Mouse (Mus musculus): ENCODE data around the gene Fam117a. TPM values are rescaled to one million over a fixed set of nuclear protein-coding genes. Genes with fewer than 3 reads are reported as not detected.
"Not testable (repeated sequence)": the region's sequence is repeated elsewhere in the genome, so short reads cannot be mapped to it uniquely, and the experiment has no call there.

The Fam117a gene
- polyA plus RNA-seq, 1 experiment from 2014 or later, result 10.5 TPM

DNA sequence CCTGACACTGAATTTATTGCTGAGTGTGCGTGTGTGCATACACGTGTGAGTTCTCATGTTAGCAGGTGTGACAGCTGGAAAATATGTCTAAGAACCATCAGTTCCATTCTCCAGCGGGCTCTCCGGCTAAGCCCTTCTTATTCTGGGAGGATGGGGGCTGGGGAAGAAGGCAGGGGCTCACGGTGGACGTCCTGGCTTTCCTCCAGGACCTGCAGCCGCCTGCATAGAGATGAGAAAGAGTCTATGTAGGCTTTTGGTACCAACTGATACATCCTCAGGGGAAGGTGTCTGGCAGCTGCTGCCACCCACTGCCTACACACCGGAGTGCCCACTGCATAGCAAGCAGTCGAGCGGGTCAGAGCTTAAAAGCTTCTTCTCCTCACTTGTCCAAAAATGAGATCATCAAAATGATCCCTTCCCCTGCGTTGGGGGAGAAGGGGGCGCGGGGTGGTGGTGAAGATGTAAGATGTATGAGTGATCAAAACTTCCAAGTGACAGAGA lies 62.8 kb downstream of the Fam117a start:
- no peak overlapping the region for H3K4me3 ChIP-seq (replicated peaks)
- no peaks in the 10 kb centered on the region for H3K36me3 ChIP-seq
- peaks cover 22% of the 10 kb centered on the region for H3K4me1 ChIP-seq
- H3K9ac ChIP-seq, result no peak overlapping the region
- H3K4me2 ChIP-seq, result no peak overlapping the region
- H3K9me3 ChIP-seq (replicated peaks), result no peaks in the 10 kb centered on the region
- H3K27ac ChIP-seq, result no peak overlapping the region
- WGBS, result 77% methylated on average over 13 of the region's 13 CpGs
- ATAC-seq (replicated peaks; ENCODE audit: low FRiP score), result no peak
- peaks cover 7% of the 10 kb centered on the region; the same call in 1 of the 2 replicates for H3K27me3 ChIP-seq

DNA sequence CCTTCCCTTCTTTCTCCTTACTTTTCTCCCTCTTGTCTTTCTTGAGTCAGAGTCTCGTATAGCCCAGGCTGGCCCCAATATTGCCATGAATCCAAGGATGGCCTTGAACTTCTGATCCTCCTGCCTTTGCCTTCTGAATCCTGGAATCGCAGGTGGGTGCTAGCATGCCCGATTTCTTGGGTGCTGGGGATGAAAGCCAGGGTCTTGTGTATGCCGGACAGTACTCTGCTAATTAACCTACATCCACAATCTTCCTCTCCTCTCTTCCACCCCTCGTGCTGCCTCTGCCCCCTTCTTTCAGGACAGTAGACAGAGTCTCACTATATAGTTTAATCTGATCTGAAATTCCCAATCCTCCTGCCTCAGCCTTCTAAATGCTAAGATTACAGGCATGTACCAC lies 64.8 kb downstream of the Fam117a start:
- WGBS, result 90% methylated on average over 5 of the region's 5 CpGs
- Histone ChIP-seq H3K27ac (0 out of 2 replicates have a peak overlapping the region, but pooled peaks have one; percentile 24), H3K4me1 (peaks cover 22% of the 10 kb centered on the region), H3K9ac (no peak overlapping the region), H3K9me3 (replicated peaks) (no peaks in the 10 kb centered on the region), H3K36me3 (no peaks in the 10 kb centered on the region), H3K27me3 (peaks cover 7% of the 10 kb centered on the region; the same call in 1 of the 2 replicates), H3K4me2 (no peak overlapping the region), H3K4me3 (replicated peaks) (no peak overlapping the region)
- ATAC-seq (replicated peaks; ENCODE audit: low FRiP score), result no peak

DNA sequence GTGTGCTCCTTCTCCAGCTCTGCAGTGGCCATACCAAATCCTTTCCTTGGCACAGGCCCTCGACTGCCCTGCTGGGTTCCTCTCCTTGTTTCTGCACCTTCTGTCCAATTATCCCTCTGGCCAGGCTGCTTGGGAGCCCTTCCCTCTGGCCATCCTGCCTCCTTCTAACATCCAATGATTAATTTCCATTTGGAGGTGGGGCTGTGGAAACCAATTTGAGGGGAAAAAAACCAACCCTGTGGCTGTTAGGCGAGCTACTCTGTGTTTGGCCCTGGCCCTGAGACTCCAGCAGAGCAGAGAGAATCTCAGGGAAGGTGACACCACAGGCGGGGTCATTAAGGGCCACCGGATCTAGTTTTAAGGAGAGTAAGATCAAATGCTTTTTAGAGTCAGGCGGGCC lies 65.4 kb downstream of the Fam117a start:
- ATAC-seq (replicated peaks; ENCODE audit: low FRiP score), result no peak; the same call in 1 of the 2 replicates
- Histone ChIP-seq H3K9ac (no peak overlapping the region), H3K4me2 (no peak overlapping the region), H3K27ac (0 out of 2 replicates have a peak overlapping the region, but pooled peaks have one; percentile 24), H3K36me3 (no peaks in the 10 kb centered on the region), H3K9me3 (replicated peaks) (no peaks in the 10 kb centered on the region), H3K4me3 (replicated peaks) (no peak overlapping the region), H3K27me3 (peaks cover 7% of the 10 kb centered on the region; the same call in 1 of the 2 replicates), H3K4me1 (peaks cover 22% of the 10 kb centered on the region)
- WGBS, result 6% methylated on average over 5 of the region's 5 CpGs

DNA sequence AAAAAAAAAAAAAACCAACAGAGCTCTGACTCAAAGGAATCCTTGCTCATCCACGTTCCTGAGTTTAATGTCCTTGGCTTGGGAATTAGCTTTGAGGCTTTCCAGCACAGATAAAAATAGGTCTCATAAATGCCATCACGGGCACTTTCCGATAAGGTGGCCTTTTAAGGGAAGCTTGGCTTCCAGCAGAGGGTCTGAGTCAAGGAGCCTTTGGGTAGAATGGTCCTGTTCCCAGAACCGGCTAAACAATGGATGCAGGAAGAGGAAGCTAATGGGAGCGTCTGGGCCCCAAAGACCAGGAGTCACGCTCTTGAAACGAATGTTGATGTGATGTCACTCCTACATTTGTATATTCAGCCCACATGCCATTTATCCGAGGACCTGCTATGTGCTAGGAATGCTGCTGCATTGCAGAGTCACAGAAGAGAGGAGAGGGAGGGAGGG lies 65.9 kb downstream of the Fam117a start:
- 7% methylated on average over 8 of the region's 8 CpGs for WGBS
- Histone ChIP-seq H3K27me3 (peaks cover 7% of the 10 kb centered on the region; the same call in 1 of the 2 replicates), H3K9me3 (replicated peaks) (no peaks in the 10 kb centered on the region), H3K4me3 (replicated peaks) (no peak overlapping the region), H3K9ac (no peak overlapping the region), H3K4me2 (0 out of 2 replicates have a peak overlapping the region, but pooled peaks have one; percentile 6), H3K4me1 (peaks cover 22% of the 10 kb centered on the region), H3K27ac (peak overlapping the region; percentile 63), H3K36me3 (no peaks in the 10 kb centered on the region)
- ATAC-seq (replicated peaks; ENCODE audit: low FRiP score), result no peak

DNA sequence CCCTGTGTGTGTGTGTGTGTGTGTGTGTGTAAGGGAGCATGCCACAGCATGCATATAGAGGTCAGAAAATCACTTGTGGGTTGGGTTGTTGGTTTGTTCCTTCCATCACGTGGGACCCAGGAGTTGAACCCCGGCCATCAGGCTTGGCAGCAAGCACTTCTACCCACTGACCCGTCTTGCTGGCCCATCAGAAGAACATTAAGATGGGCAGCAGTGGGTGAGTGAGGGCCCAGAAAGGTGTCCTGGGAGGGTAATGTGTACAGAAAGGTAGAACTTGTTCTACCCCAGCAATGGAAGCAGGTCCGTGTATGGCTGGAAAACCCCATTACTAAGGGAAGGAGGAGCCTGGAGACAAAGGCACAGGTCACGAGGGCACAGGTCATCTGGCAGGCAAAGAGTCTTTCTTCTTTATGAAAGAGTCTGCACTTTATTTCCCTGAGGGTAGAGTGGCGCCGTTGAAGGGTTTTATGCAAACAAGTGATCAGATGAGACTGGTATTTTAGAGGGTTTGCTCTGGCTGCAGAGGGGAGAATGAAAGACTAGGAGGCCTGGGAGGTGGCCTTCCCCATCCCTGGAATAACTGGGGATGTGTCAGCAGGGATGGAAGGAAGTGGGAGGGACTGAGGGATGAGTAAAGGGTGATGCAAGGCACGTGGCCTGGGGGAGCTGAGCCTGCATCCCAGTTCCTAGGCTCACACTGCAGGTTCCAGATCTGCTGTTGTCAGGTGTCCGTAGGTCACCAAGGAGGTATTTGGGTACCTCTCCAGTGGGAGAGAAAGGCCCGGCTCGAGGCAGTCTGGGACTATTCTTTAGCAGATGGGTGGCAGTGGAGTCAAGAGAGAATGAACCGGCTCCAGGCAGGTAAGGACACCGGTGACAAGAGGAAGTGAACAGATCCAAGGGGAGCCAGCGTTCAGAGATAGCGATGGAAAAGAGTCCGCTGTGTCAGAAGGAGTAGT lies 66.8 kb downstream of the Fam117a start:
- ATAC-seq (replicated peaks; ENCODE audit: low FRiP score), result no peak
- H3K4me1 ChIP-seq, result peaks cover 19% of the 10 kb centered on the region
- no peak overlapping the region for H3K27ac ChIP-seq
- 78% methylated on average over 16 of the region's 16 CpGs for WGBS
- no peaks in the 10 kb centered on the region for H3K9me3 ChIP-seq (replicated peaks)
- H3K9ac ChIP-seq, result no peak overlapping the region
- H3K4me2 ChIP-seq, result no peak overlapping the region
- no peaks in the 10 kb centered on the region for H3K36me3 ChIP-seq
- peaks cover 7% of the 10 kb centered on the region; the same call in 1 of the 2 replicates for H3K27me3 ChIP-seq
- H3K4me3 ChIP-seq (replicated peaks), result no peak overlapping the region

DNA sequence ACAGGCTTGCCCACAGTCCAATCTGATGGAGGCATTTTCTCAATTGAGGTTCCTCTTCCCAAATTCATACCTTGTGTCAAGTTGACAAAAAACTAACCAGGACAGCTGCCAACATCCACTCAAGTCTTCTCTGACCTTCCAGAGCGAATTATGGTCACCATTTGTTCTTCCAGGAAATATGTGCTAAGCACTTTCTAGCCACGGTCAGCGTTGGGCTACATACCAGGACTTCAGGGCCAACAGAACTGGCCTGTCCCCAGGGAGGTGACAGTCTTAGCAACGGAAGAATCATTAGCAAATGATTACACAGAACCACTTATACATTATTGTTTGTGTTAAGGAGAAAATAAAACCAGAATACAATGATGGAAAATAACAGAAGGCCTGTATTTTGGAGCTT lies 69.0 kb downstream of the Fam117a start:
- Histone ChIP-seq H3K9me3 (replicated peaks) (no peaks in the 10 kb centered on the region), H3K9ac (no peak overlapping the region), H3K4me1 (peaks cover 19% of the 10 kb centered on the region), H3K4me2 (no peak overlapping the region), H3K36me3 (no peaks in the 10 kb centered on the region), H3K27me3 (no peaks in the 10 kb centered on the region), H3K27ac (no peak overlapping the region), H3K4me3 (replicated peaks) (no peak overlapping the region)
- ATAC-seq (replicated peaks; ENCODE audit: low FRiP score), result no peak
- WGBS, result 59% methylated on average over 4 of the region's 4 CpGs

DNA sequence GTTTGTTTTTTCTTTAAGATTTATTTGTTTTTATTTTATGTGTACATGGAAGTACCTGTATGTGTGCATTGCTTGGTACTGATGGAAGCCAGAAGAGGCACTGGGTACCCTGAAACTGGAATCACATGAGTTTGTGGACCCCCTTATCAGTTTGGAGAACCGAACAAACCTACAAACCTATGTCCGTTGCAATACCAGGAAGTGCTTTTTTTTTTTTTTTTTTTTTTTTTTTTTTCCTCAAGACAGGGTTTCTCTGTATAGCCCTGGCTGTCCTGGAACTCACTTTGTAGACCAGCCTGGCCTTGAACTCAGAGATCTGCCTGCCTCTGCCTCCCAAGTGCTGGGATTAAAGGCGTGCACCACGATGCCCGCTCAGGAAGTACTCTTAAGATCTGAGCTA lies 69.6 kb downstream of the Fam117a start:
- not testable (repeated sequence) for H3K4me3 ChIP-seq (replicated peaks); H3K9ac ChIP-seq; H3K36me3 ChIP-seq; ATAC-seq (replicated peaks; ENCODE audit: low FRiP score); H3K9me3 ChIP-seq (replicated peaks); H3K27me3 ChIP-seq; H3K4me2 ChIP-seq; H3K27ac ChIP-seq
- H3K4me1 ChIP-seq, result peaks cover 19% of the 10 kb centered on the region
- WGBS, result 83% methylated on average over 5 of the region's 5 CpGs

DNA sequence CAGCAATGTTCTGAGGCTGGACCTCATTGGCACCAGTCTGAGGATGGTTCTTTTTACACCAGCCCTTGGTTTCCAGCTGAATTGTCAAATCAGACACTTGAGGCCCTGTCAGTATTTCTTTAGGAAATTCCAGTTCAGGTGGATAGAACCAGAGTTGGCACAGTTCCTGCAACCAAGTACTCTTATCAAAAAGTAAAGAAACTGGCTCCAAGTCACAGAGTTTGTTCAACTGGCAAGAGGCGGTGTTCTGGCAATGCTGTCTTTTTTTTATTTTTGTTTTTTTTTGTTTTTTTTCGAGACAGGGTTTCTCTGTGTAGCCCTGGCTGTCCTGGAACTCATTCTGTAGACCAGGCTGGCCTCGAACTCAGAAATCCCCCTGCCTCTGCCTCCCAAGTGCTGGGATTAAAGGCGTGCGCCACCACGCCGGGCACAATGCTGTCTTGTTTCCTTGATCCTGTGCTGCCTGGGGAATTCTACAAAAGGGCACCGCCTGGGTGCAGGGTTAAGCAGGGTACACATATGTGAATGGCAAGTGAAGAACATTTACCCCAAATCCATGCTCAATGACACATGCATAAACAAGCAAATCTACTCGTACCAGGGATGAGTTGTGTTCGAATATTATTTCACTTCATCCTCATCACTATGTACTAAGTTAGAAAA lies 72.8 kb downstream of the Fam117a start:
- no peak overlapping the region for H3K4me3 ChIP-seq (replicated peaks)
- H3K27ac ChIP-seq, result no peak overlapping the region
- WGBS, result 92% methylated on average over 10 of the region's 10 CpGs
- H3K27me3 ChIP-seq, result no peaks in the 10 kb centered on the region
- H3K4me1 ChIP-seq, result 0 out of 2 replicates have a peak, but pooled peaks cover 3% of the 10 kb centered on the region
- no peak overlapping the region for H3K9ac ChIP-seq
- no peak for ATAC-seq (replicated peaks; ENCODE audit: low FRiP score)
- 0 out of 2 replicates have a peak, but pooled peaks cover 4% of the 10 kb centered on the region for H3K9me3 ChIP-seq (replicated peaks)
- no peak overlapping the region for H3K4me2 ChIP-seq
- no peaks in the 10 kb centered on the region for H3K36me3 ChIP-seq

DNA sequence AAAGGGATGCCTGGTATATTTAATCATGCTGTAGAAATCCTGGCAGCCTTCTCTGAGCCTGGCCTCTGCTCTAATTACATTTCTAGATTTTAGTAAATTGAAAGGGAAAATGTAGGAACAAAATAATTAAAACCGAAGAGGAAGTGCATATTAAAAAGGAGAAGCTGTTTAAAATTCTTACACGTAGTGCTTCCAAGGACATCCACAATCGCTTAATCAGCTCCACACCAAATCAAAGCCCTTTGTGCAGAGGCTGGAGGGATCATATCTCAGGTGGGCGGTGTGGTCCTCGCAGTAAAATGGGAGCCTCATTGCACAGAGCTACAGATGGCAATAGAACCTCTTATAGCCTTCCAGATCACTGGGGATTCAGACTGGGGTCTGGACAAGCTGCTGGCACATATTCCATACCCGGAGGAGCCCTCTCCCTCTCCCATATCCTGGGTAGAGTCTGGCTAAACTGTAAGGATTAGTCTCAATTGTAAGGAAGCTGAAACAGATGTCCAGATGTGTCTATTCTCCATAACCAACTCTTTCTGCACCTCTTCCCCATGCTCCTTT lies 74.7 kb downstream of the Fam117a start:
- no peak overlapping the region for H3K9ac ChIP-seq
- H3K36me3 ChIP-seq, result no peaks in the 10 kb centered on the region
- H3K9me3 ChIP-seq (replicated peaks), result 0 out of 2 replicates have a peak, but pooled peaks cover 4% of the 10 kb centered on the region
- H3K27ac ChIP-seq, result no peak overlapping the region
- peaks cover 13% of the 10 kb centered on the region for H3K4me1 ChIP-seq
- no peak for ATAC-seq (replicated peaks; ENCODE audit: low FRiP score)
- no peaks in the 10 kb centered on the region for H3K27me3 ChIP-seq
- no peak overlapping the region for H3K4me2 ChIP-seq
- WGBS, result 63% methylated on average over 6 of the region's 6 CpGs
- no peak overlapping the region for H3K4me3 ChIP-seq (replicated peaks)

DNA sequence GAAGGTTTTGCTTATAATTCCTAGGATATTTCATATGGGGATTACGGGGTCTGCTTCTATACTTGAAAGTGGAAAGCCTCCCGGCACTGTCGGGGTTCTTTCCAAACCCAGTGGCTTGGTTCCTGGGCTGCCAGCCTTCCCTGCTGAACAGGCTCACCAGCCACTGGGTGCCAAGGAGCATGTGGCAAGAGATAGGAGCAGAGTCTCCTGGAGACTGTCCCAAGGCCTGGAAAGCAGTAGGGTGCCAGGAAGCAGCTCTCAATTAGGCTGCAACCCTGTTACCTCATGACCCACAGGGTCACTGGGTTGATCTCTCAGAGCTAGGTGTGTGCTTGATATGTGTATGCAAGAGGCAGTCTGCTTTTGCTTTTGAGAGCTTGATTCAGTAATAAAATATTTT lies 75.8 kb downstream of the Fam117a start:
- Histone ChIP-seq H3K9ac (no peak overlapping the region), H3K36me3 (no peaks in the 10 kb centered on the region), H3K27ac (no peak overlapping the region), H3K4me3 (replicated peaks) (no peak overlapping the region), H3K9me3 (replicated peaks) (0 out of 2 replicates have a peak, but pooled peaks cover 4% of the 10 kb centered on the region), H3K4me2 (no peak overlapping the region), H3K27me3 (no peaks in the 10 kb centered on the region), H3K4me1 (peaks cover 13% of the 10 kb centered on the region)
- 89% methylated on average over 3 of the region's 3 CpGs for WGBS
- ATAC-seq (replicated peaks; ENCODE audit: low FRiP score), result no peak

DNA sequence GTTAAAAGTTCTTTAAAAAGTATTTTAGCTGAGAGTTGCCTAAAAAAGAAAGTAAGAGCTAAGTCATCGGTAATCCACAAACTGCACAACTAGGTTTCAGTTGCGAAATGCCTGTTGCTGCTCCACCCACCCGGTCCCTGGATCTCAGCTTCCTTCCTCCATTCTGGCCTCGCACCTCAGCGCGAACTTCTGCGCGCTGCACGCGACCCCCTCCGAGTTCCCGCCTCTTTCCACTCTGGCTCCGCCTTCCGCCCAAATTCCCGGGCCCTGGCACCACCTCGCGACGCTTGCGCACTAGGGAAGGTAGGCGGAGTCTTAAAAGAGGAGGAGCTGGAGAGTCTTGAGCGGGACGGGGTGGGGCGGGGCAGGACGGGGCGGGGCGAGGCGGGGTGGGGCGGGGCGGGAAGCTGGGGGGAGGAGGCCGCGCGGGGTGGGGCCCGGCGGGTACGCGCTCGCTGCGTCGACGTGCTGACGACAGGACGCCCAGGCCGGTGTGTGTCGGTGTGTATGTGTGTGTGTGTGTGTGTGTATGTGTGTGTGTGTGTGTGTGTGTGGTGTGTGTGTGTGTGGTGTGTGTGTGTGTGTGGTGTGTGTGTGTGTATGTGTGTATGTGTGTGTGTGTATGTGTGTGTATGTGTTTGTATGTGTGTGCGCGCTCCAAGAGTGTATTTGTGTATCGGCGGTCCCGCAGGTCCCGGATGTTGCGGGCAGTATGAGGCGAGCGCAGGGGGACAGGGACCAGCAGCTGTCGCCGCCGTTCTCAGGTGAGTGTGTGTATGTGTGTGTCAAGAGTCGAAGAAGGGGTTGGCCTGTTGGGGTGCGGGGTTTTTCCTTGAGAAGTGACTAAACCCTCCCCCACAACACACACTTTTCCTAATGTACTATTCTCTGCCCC lies 77.1 kb downstream of the Fam117a start, which contains the start of gene Spop:
TSS of gene Spop (plus strand) at position 440 of the 895 bp plus-strand sequence.
- no peaks in the 10 kb centered on the region for H3K27me3 ChIP-seq
- 0 out of 2 replicates have a peak, but pooled peaks cover 4% of the 10 kb centered on the region for H3K9me3 ChIP-seq (replicated peaks)
- H3K4me3 ChIP-seq (replicated peaks), result peak within 1 kb of the TSS; percentile 69
- H3K4me2 ChIP-seq, result peak within 1 kb of the TSS; percentile 80
- H3K36me3 ChIP-seq, result peaks cover 2% of the 10 kb centered on the region; the same call in 1 of the 2 replicates
- 3% methylated on average over 53 of the region's 58 CpGs for WGBS
- H3K9ac ChIP-seq, result peak within 1 kb of the TSS; percentile 60
- H3K4me1 ChIP-seq, result peaks cover 13% of the 10 kb centered on the region
- H3K27ac ChIP-seq, result peak within 1 kb of the TSS; percentile 96
- peak; percentile 88 for ATAC-seq (replicated peaks; ENCODE audit: low FRiP score)

Data from kidney, embryonic 15.5 days (tissue).